Mouse (Mus musculus) kidney, postnatal 25 days (tissue): ENCODE results near the gene Mvb12b.
"Not testable (repeated sequence)": the region's sequence is repeated elsewhere in the genome, so short reads cannot be mapped to it uniquely, and the experiment has no call there.

Experiments
- DNase-seq, 2 experiments: peaks; one replicate each; pipeline ENCODE4 v3.0.0; 2021; ENCODE audit warnings: mixed read lengths in 2 of 2

Gene Mvb12b

DNA sequence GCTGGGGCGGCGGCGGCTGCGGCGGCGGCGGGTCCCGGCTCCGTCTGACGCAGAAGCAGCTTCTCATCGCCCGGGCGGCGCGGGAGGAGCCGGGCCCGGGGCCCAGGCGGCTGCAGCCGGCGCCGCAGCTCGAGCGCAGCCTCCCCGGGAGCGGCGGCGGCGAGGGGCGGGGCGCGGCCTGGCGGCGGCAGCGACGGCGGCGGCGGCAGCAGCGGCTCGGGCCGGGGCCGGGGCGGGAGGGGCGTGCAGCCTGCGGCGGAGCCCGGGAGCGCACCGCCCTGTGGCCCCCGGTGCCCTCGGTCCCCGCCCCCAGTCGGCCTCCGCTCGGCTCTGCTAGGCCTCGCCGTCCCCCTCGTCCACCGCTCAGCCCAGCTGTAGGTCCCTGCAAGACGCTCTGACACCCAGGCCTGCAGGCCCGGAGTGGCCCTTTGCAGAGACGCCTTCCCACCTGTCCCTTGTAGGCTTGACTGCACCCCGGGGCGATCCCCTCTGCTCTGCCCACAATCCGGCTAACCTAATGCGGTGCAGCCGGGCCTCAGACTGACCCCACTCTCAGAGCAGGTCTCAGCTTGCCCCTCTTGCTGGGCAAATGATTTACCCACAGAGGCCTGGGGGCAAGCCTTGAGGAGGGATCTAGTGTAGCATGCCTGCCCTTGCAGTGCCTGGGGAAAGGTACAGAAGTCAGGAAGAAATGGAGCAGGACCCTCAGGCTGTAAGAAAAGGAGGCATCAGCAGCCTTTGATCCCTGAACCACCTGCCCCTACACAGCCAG is at the start of gene Mvb12b:
TSS of gene Mvb12b (minus strand) at position 619 of the 772 bp plus-strand sequence.
- DNase-seq, result peak; percentile 62 to 85

DNA sequence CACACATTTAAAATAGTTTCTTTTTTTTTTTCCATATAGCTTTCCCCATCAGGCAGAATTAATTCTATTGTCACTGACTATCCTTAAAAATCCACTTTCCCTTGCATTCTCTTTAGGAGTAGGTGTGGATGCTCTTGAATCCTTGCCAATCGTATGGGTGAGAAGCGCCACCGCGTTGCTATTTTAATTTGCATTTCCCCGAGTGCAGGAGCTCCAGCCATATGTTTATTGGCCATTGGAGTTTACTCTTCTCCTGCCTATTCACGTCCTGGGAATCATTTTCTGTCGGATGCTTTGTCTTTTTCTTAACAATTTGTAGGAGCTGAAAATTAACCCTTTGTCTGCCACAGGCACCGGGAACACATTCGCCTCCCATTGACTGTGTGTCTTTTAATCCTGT is 48.0 kb upstream of the Mvb12b start:
- peak in 1 of 2 experiments; percentile 10 for DNase-seq

DNA sequence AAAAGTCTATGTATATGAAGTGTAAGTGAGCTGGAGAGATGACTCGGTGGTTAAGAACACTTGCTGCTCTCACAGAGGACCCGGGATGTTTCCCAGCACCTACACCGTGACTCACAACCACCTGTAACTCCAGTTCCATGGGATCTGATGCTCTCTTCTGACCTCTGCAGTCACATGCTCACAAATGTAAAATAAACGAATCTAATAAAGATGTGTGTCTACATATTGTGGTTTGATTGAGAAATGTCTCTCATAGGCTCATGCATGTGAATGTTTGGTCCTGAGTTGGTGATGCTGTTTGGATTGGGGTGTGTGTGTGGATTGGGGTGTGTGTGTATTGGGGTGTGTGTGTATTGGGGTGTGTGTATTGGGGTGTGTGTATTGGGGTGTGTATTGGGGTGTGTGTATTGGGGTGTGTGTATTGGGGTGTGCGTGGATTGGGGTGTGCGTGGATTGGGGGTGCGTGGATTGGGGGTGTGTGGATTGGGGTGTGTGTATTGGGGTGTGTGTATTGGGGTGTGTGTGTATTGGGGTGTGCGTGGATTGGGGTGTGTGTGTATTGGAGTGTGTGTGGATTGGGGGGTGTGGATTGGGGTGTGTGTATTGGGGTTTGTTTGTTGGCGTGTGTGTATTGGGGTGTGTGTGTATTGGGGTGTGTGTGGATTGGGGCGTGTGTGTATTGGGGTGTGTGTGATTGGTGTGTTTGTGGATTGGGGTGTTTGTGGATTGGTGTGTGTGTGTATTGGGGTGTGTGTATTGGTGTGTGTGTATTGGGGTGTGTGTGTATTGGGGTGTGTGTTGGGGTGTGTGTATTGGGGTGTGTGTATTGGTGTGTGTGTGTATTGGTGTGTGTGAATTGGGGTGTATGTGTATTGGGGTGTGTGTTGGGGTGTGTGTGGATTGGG is 46.1 kb upstream of the Mvb12b start:
- DNase-seq, result peak in 1 of 2 experiments; percentile 8

DNA sequence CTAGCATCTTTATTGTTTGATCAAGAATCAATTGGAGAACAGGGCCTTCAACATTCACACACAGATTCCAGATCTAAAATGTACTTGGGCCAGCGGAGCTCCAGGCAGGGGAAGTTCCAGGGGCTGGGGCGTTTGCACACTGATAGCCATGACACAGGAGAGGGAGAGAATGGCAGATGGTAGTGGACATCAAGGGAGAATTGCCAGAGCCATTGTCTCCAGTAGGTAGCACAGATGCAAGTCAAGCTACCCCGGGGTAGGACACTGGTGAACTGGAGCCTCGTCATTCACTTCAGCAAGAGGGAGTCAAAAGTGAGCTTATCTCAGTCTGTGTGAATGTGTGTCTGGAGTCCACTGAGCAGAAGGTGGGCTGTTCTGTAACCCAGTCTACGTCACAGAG is 43.4 kb upstream of the Mvb12b start:
- no peak for DNase-seq

DNA sequence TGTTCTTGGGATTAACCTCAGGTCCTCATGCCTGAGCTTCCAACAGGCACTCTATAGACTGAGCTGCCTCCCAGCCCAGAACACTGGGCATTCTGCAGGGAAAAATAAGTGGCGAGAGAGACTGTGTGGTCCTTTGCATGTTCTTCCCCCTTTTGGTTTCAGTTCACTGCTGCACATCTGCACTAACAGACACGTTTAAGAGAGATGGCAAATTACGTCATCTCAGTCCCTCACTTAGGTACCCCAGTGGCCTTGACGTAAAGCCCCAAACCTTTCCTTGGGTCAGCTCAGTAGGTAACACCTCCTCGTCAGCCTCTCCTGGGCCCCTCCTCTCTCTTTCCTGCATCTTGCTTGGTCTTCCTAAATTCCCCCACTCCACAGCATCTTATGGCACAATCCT is 37.5 kb upstream of the Mvb12b start:
- DNase-seq, result no peak

DNA sequence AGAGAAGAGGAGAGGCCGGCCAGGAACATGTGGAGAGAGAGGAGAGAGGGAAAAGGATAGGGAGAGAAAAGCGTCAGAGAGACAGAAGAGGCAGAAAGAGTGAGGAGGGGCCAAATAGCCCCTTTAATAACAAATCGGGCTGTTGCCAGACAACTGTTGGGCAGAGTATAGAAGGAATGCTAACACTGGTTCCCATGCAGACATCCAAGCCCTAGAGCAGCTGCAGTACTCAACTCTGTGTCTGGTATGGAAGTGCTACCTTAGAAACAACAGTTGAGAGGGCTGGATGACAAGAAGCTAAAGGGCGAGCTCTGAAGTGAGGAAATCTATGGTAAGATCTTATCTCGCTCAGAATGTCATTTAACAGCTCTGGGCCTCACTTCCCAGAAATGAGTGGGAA is 35.7 kb upstream of the Mvb12b start:
- DNase-seq, result no peak

DNA sequence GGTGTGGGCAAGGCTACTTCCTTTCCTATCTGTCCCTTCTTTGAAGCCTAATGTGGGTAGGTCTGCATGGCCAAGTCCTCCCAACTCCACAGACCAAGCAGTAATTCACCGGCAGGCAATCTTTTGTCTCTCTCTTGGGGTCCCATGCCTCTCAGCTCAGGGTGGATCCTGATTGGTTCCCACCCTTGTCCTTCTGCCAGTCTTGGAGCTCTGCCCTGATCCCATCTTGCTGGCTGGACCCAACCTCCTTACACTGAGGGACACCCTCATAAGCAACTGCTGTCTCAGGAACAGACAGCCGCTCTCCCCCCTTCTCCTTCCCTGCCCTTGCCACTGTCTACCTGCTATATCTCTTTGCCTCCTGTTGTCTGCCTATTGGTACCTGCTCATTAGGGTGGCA is 34.7 kb upstream of the Mvb12b start:
- DNase-seq, result no peak

DNA sequence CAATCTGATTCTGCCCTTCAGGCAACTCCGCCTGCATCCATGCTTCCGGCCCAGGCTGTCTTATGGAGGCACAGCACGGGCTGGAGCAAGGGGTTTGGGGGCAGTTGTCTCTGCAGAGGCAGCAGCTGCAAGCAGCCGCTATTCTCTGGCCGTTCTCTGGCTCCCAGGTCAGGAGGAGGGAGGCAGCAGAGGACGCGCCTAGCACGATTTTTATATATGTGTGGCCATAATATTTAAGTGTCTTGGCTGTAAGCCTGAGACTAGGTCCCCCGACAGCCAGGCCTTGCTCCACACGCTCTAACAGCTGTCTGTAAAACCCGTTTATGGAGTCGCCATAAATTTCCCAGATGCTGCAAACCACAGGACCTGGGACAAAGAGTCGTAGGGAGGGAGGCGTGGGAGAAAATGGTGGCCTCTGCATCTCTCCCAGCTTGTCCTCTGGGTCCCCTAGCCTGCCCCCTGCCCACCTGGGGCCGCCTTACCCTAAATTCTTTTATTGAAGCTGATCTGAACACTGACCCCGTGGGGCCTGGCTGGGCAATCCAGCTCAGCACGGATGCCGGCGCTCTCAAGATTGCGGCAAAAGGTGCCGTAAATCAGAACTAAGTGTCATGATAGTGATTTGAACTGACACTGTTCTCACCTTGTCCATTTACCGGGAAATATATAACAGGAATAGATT is 32.3 kb upstream of the Mvb12b start:
- peak; percentile 11 to 47 for DNase-seq

DNA sequence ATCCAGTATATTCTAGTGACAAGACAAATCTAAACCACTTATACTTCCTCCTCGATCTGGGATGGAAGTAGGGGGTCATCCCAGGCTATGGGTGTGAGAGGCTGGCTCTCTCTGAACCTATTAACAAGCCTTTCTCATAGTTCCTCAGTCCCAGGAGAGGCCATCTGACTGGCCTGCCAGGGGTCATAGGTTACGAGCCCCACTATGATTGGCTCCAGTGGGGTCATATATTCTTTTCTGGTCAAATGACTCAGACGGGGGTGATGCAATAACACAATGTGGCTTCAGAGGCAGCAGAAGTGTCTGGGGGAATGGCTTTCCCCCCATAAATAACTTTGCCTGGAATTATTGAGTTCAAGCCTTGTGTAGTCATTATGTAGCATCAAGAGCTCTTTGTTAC is 31.1 kb upstream of the Mvb12b start:
- peak in 1 of 2 experiments; percentile 10 for DNase-seq

DNA sequence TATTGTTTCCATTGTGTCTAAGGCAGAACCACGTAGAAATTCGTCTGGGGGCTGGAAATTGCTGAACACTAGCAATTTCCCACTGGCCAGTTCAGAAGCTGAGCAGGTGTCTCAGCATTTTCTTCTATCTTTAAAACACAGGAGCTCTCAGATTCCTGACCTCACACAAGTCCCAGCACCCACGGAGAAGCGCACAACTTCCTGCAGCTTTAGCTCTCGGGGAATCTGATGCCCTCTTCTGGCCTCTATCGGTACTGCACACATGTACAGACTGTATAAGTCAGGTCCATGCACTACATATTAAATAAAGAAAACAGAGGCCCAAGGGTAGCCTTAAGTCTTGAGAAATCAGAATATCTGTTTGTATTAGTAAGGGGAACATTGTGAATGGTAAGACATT is 30.6 kb upstream of the Mvb12b start:
- peak; percentile 50 to 81 for DNase-seq

DNA sequence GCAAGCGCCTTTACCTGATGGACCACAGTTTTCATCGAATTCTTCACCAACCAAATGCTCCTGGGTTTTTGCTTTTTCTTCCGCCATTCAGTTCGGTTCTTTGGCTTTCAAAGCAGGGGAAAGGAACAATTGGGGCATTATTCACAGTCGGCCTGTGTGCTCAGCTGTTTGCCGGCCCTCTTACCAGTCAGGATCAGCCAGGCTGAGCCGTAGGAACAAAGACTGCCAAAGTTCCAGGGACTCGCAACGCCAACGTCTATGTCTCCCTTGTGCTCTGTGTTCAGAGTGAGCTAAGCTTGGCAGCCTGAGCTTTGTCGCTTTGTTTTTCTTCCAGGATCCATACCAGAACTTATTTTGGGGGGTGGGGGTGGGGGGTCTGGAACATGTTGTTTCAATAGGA is 28.9 kb upstream of the Mvb12b start:
- no peak for DNase-seq

DNA sequence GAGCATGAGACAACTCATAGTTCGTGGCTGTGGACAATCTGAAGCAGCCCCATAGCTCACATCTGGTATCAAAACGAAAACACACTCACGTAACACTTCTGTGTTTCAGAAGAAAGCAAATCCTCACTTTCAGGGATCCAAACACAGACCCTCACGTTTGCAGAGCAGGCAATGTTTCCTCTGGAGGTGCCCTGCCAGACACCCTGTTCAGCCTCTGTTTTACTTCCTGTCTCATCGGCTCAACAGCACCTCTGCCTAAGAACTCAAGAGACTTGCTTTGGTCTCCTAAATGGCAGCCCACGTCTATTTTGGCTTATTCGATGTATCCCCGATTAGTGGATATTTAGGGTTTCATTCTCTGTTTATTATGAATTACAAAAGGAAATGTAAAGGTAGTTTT is 27.3 kb upstream of the Mvb12b start:
- no peak for DNase-seq

DNA sequence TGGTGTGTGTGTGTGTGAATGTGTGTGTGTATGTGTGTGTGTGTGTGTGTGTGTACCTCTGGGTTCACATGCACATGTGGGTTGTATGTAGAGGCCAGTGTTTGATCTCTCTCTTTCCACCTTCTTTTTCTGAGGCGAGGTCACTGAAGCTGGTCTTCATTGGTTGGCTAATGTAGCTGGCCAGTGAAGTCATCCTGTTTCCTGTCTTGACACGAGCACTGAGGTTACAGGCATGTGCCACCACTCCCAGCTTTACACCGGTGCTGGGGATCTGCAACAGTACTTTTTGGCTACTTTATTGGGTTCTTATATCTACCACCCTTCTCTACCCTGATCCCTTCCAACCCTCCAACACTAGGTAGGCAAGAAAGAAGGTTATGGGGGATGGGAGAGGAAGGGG is 26.6 kb upstream of the Mvb12b start:
- DNase-seq, result no peak

DNA sequence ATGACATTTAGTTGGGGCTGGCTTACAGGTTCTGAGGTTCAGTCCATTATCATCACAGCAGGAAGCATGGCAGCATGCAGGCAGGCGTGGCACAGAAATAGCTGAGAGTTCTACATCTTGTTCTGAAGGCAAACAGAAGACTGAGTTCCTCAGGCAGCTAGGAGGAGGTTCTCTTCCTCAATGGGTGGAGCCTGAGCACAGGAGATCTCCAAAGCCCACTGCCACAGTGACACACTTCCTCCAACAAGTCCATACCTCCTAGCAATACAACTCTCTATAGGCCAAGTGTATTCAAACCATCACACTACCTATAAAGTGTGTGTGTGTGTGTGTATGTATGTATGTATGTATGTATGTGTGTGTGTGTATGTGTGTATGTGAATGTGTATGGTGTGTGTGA is 25.9 kb upstream of the Mvb12b start:
- not testable (repeated sequence) for DNase-seq

DNA sequence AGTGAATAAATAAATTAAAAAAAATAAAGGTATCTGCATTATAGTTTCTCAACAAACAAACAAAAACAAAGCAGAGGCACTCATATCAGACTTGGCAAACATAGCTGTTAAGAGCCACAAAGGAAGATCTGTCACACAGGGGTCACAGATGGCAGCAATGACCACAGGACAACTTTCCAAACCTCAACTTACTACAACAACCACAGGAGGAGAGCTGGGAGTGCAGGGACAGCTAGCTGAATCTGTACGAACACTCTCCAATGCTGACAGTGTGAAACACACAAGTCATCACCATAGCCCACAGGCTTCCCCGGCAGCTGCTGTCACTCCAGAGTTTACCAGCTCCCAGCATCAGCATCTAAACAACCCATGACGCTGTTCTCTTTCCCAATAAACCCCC is 25.0 kb upstream of the Mvb12b start:
- DNase-seq, result no peak

DNA sequence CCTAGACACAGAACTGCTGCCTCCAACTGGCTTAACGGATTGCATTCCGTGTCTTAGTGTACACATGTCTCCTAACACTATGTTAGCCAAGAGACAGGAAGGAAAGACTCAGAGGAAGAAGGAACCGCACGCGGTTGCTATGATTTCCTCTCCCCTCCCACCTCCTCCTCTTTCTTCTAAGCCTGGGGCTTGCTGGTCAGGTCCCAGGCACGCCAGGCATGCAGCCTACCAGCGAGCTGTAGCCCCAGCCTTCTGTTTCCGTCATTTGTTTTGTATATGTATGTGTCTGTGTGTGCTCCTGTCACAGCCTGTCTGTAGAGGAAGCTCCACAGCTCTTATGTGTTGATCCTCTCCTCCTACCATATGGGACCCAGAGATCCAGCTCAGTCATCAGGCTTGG is 20.6 kb upstream of the Mvb12b start:
- DNase-seq, result peak; percentile 23 to 56

DNA sequence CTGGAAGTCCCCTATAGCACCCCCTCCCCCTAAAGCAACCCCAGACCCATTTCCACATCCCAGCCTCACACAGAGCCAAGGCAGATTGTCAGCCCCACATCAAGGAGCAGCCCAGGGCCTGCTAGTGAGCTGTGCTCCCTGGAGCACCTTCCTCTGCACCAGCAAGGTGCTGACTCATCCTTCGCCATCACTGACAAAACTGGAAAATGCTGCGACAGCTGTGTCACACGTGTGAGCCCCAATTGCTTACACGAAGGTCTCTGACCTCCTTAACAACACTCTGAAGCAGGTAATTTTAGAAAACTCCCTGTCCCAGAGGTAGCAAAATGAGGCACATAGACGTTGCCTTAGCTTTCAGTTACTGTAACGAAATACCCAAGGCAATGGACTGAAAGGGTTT is 19.4 kb upstream of the Mvb12b start:
- no peak for DNase-seq

DNA sequence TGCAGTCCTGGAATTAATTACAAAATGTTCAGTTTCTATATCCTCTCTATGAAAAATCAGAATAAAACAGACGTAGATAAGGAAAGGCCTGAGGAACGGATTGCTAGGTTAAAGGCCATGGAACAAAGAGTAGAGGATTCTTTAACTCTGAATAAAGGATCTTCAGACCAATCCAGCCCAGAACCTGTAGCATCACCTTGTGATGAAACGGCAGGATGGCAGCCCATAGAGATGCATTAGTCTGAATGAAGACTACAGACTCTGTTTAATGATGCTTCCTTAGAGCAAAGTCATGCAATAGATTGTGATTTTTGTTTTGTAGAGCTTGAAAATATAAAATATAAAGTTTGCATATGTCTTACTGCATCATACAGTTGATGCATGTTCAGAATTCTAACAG is 8.1 kb upstream of the Mvb12b start:
- no peak for DNase-seq

DNA sequence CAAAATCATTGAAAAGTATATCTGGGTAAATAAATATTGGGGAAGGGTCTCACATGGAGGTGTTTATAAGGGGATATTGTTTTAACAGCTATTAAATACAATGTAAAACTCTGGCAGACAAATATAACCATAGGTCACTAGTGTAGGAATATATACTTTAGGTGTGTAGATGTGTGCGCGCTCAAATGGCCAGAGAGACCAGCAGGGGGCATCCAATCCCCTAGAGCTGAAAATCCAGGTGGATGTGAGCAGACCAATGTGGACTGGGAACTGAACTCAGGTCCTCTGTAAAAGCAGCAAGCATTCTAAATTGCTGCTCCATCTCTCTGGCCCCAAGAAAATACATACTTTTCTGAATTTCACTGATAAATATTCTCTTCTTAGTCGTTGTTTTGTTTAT is 5.4 kb upstream of the Mvb12b start:
- DNase-seq, result no peak

DNA sequence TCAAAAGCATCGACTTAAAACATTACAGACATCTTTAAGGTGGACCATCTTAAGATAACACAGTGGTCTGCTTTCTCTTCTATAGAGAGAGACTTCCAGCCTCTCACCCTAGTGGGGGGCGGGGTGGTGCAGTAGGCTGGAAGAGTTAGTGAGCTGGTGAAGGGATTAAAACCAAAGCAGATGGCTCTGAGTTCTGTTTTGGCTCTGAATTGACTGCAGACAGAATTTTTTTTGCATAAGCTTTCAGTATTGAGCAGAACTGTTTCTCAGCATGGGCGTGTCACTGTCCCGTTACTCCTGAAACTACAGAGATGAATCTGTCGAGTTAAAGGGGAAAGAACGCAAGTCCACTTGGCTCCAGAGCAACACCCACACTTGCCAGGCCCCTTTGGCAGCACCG is 4.6 kb upstream of the Mvb12b start:
- DNase-seq, result no peak

DNA sequence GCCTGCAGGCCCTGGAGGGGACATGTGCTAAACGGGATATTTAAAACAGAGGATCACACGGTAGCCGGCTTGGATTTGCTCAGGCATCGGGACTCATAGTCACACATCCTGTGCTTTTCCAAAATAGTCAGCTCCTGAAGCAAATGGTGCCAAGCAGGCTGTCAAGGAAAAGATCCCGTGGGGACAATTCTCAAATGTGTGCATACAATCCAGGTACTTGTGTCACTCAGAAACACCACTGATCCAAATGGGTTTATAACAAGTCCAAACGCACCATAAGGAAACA is 297 bp upstream of the Mvb12b start:
- no peak for DNase-seq

DNA sequence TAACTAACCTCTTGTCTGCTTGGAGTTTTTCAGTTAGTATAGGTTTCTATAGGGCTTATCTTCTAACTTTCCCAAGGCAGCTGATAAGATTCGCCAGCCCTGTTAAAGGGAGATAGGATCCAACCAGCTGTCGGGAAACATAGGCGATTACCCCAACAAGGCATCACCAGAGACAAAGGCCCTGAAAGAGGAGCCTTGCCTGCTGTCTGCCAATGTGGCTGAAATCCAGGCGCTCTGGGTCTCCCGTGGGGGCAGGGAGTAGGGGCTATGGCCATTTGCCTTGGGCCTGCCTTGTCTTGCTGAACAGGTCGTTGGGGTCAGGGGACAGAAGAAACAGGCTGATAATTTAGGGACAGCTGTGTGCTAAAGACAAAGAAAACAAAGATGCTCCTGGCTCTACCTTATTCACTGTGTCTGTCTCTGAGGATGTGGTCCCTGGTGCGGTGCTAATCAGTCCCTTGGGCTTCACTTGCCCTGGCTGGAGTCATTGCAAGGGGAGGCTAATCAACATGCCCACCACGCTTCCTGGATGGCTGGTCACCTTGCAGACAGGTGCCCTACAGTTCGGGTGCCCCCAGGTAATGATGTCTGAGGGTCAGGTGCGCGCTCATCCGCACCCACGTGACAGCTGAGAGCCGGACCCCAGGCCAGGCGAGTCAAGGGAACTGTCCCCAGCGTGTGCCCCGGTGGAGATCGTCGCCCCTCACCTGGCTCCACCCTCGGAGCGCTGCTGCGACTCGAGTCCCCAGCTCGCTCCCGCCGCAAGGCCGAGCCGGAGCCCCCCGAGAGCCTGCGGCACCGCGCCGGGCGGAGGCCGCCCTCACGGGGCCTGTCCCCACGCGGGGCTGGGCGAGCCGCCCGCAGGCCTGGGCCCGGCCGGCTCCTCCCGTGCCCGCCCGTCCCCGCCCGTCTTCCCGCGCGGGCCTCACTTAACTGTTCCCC is 1.1 kb downstream of the Mvb12b start:
- peak in 1 of 2 experiments; percentile 54 for DNase-seq

DNA sequence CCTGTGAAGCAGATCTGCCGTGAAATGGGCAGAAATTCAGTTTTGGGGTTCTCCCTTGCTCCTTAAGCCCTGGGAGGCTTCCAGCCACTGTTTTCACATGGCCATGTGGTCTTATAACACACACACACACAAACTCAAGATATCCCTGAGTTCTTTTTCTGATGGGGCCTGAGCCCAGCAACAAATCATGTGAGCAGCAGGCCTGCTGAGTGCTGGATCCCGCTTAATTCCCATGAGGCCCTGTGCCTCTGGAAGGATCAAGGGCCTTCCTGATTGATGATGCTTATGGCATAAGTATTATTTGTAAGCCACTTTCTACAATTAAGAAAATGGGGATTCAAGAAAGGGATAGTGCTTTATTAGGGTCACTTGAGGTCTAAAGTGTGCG is 2.5 kb downstream of the Mvb12b start:
- DNase-seq, result no peak
